Mouse (Mus musculus) embryonic facial prominence, embryonic 13.5 days (tissue): ENCODE data around the gene Sephs1. TPM values are rescaled to one million over a fixed set of nuclear protein-coding genes. Genes with fewer than 3 reads are reported as not detected.
A peak's percentile ranks its signal among the peaks of the same experiment; 100 is the strongest.

Experiments
- ATAC-seq: fragments of 200-750 bp; cut with Nextera tagmentation; 2 replicates; pipeline ENCODE4 v1.8.0; 2017; ENCODE audit warnings: low read depth; ENCODE audit not compliant: insufficient number of reproducible peaks, insufficient read depth, low FRiP score, low TSS enrichment
- H3K27ac ChIP-seq: fragments of 300-500 bp; sonication (generic); 2 replicates; pipeline ENCODE4 v1.5.1; 2015; ENCODE audit warnings: moderate library complexity, mild to moderate bottlenecking, inconsistent platforms
- H3K27me3 ChIP-seq: fragments of 300-500 bp; sonication (generic); 2 replicates; pipeline ENCODE4 v1.6.1; 2015; ENCODE audit warnings: mild to moderate bottlenecking, inconsistent platforms
- H3K36me3 ChIP-seq: fragments of 300-500 bp; sonication (generic); 2 replicates; pipeline ENCODE4 v1.6.1; 2015; ENCODE audit warnings: mild to moderate bottlenecking, inconsistent platforms
- H3K4me1 ChIP-seq: fragments of 300-500 bp; sonication (generic); 2 replicates; pipeline ENCODE4 v1.6.1; 2015; ENCODE audit warnings: inconsistent platforms
- H3K4me2 ChIP-seq: fragments of 300-500 bp; sonication (generic); 2 replicates; pipeline ENCODE4 v1.6.1; 2015; ENCODE audit warnings: moderate library complexity, mild to moderate bottlenecking, inconsistent platforms
- H3K4me3 ChIP-seq: fragments of 300-500 bp; sonication (generic); 2 replicates; pipeline ENCODE4 v1.5.1; 2015; ENCODE audit warnings: mild to moderate bottlenecking, inconsistent platforms
- H3K9ac ChIP-seq: fragments of 300-500 bp; sonication (generic); 2 replicates; pipeline ENCODE4 v1.6.1; 2015; ENCODE audit warnings: mild to moderate bottlenecking, inconsistent platforms
- H3K9me3 ChIP-seq: fragments of 300-500 bp; sonication (generic); 2 replicates; pipeline ENCODE4 v1.6.1; 2016; ENCODE audit warnings: inconsistent platforms
- WGBS: fragments of 180-500 bp; shearing (Covaris S2); methylation state at CpG from one replicate; pipeline ENCODE4 v1.1.7; 2015; ENCODE audit warnings: mixed read lengths; 5-methylcytosine and 5-hydroxymethylcytosine counted together
- polyA plus RNA-seq: library from polyadenylated mRNA; unstranded; fragments of >200 nt; fragmentation: Nextera tagmentation; extraction: Ambion mirVana; gene quantifications from 2 replicates; pipeline ENCODE4 v1.2.1, GENCODE M21; 2015

The Sephs1 gene
- 94.4 and 111 TPM in 2 replicates for polyA plus RNA-seq

DNA sequence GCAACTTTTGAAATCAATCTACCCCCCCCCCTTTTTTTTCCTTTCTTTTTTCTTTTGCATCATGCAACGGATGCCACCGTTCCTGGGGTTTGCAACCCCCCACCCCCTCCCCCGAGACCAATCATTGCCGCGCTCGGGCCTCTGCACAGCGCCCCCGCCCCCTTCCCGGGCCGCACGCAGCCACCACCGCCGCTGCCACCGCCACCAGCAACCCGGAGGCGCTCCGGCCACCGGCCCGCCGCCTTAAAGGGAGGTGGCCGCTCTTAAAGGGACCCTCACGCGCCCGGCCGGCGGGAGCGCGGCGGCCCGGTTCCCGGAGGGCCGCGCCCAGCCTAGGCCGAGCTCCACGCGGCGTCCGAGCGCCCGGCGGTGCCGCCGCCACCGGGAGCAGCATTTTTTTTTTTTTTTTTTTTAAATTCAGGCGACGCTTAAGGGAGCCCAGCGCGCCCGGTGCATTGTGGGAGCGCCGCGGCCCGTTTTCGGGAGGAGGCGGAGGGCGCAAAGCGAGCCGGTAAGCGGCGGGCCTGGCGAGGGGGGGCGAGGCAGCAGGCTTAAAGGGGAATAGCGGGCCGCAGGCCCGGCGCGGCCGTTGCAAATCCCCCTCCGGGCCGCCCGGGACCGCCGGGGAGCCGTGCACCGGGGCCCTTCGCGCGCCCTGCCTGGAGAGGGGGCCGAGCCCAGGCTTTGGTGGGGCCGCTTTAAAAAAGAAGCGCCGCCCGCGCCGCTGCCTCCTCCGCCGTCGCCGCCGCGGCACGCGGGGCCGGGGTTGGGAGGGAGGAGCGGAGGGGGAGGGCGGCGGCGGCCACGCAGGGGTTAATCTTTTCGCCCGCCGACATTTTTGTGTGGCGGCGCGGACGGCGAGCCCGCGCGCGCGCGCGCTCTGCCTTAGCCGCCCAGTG is at the start of gene Sephs1:
TSS of gene Sephs1 (plus strand) at position 215 of the 899 bp plus-strand sequence.
- H3K36me3 ChIP-seq = peaks cover 20% of the 10 kb centered on the region
- no peaks in the 10 kb centered on the region for H3K27me3 ChIP-seq
- peak within 1 kb of the TSS; percentile 99 for H3K9ac ChIP-seq
- ATAC-seq = peak; percentile 63
- peak within 1 kb of the TSS; percentile 87 for H3K4me3 ChIP-seq
- H3K4me2 ChIP-seq = peak within 1 kb of the TSS; percentile 74
- 1% methylated on average over 85 of the region's 115 CpGs for WGBS
- peaks cover 19% of the 10 kb centered on the region for H3K4me1 ChIP-seq
- H3K27ac ChIP-seq = peak within 1 kb of the TSS; percentile 100
- no peaks in the 10 kb centered on the region for H3K9me3 ChIP-seq

DNA sequence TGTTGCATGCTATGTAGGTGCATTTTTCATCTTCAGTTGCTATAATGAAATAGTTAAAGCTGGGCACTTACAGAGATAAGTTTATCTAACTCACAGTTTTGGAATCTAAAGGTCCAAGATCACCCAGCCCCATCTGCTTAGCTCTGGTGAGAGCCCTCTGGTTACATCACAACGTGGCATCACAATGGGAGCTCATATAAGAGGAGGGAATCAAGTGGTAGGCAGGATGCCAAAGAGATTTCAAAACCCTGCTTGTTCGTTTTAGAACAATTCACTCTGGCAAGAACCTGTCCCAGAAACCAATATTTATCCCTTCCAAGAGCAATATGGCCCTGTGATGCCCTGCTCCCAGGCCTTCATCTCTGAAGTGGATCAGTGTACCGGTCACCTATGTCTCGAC is 49.2 kb upstream of the Sephs1 start:
- Histone ChIP-seq H3K27ac (no peak overlapping the region), H3K4me3 (no peak overlapping the region), H3K4me1 (peaks cover 3% of the 10 kb centered on the region; the same call in 1 of the 2 replicates), H3K27me3 (no peaks in the 10 kb centered on the region), H3K36me3 (no peaks in the 10 kb centered on the region), H3K9ac (no peak overlapping the region), H3K4me2 (no peak overlapping the region), H3K9me3 (no peaks in the 10 kb centered on the region)
- 79% methylated on average over 4 of the region's 4 CpGs for WGBS
- ATAC-seq = no peak

DNA sequence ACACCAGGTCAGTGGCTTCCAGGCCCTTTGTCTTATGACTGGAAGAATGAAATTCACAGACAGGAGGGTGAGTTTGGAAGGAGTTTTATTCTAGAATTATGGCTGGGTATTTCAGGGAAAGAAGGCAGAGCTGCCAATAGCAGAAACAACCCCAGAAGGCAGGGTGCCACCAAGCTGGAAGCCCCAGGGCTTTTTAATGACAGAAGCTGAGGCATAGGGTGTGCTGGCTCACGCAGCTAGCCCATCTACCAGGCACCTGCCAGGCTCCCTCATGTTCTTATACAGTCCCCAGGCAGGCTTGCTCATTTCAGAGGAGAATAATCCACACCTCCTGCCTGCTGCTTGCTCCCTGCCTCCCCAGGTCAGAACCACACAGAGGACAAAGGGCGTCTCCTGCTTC is 31.9 kb upstream of the Sephs1 start:
- H3K4me3 ChIP-seq = no peak overlapping the region
- no peaks in the 10 kb centered on the region for H3K4me1 ChIP-seq
- no peak overlapping the region for H3K9ac ChIP-seq
- no peaks in the 10 kb centered on the region for H3K9me3 ChIP-seq
- WGBS = 75% methylated on average over 2 of the region's 2 CpGs
- H3K4me2 ChIP-seq = no peak overlapping the region
- H3K27me3 ChIP-seq = no peaks in the 10 kb centered on the region
- H3K36me3 ChIP-seq = no peaks in the 10 kb centered on the region
- no peak for ATAC-seq
- no peak overlapping the region for H3K27ac ChIP-seq

DNA sequence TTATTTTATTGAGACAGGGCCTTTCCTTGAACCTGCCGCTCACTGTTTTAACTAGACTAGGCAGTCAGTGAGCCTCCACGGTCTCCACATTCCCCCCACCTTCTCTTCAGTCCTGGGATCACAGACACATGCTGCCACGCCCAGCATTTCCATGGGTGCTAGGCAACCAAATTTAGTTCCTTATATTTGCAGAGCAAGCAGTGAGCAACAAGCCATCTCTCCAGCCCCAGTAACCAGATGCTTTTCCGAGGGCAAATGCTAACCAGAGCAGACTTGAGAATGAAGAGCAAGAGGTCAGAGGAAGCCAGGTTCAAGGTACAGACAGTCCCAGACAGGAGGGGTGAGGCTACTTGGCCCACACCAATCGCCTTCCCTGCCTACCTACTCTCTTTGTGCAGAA is 24.2 kb upstream of the Sephs1 start:
- Histone ChIP-seq H3K9me3 (no peaks in the 10 kb centered on the region), H3K9ac (no peak overlapping the region), H3K36me3 (no peaks in the 10 kb centered on the region), H3K27ac (no peak overlapping the region), H3K4me3 (no peak overlapping the region), H3K4me2 (no peak overlapping the region), H3K4me1 (peaks cover 8% of the 10 kb centered on the region; the same call in 1 of the 2 replicates), H3K27me3 (no peaks in the 10 kb centered on the region)
- ATAC-seq = no peak
- 68% methylated on average over 5 of the region's 5 CpGs for WGBS

DNA sequence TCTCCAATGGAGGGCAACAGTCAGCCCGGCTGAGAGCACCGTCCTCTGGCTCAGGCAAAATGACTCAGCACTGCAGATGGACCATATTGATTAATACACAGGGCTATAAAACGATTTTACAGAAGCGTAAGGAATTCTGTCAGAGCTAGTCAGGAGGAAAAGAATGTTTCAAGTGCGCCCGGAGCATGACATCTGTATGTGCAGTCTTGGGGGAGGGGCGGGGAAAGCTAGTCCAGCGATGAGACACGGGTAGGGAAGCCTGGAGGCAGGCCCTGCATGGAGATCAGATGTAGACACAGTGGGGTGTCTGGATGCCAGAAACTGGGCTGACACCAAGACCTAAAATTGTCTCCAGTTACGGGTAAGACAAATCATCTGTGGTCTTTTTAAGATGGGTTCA is 23.2 kb upstream of the Sephs1 start:
- H3K4me2 ChIP-seq = no peak overlapping the region
- no peaks in the 10 kb centered on the region for H3K27me3 ChIP-seq
- peaks cover 8% of the 10 kb centered on the region; the same call in 1 of the 2 replicates for H3K4me1 ChIP-seq
- 46% methylated on average over 10 of the region's 10 CpGs for WGBS
- ATAC-seq = no peak
- no peak overlapping the region for H3K9ac ChIP-seq
- H3K4me3 ChIP-seq = no peak overlapping the region
- no peaks in the 10 kb centered on the region for H3K9me3 ChIP-seq
- no peaks in the 10 kb centered on the region for H3K36me3 ChIP-seq
- H3K27ac ChIP-seq = no peak overlapping the region

DNA sequence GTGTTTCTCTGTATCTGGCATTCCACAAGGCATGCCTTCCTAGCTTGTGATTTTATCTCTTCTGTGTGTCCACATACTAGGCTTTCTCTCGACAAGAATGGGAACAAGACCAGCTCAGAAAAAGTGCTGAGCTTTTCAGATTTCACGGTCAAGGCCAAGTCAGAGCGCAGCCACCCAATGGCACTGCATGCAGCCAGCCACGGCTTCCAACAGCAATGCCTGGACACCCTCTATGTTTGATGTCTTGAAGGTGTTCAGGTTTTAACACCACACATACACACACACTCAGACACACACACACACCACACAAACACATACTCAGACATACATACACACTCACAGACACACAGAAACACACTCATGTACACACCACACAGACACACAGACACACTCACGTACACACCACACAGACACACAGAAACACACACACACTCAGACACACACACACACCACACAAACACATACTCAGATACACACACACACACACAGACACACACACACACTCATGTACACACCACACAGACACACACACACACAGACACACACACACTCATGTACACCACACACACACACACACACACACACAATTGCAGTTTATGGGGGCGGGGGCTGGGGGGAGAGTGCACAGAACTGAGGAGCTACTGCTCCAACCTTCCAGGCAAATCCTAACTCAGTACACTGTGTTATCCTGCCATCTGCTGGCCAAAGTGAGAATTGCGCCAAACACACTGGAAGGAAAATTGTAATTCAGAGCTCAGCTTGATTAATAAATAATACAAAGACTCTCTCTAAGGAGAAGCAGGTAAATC is 17.2 kb upstream of the Sephs1 start:
- Histone ChIP-seq H3K27ac (no peak overlapping the region; the same call in 1 of the 2 replicates), H3K27me3 (no peaks in the 10 kb centered on the region), H3K36me3 (no peaks in the 10 kb centered on the region), H3K9me3 (no peaks in the 10 kb centered on the region), H3K4me2 (no peak overlapping the region), H3K4me1 (no peaks in the 10 kb centered on the region), H3K9ac (no peak overlapping the region), H3K4me3 (no peak overlapping the region)
- 36% methylated on average over 7 of the region's 7 CpGs for WGBS
- ATAC-seq = 0 out of 2 replicates have a peak, but pooled peaks have one; percentile 52

DNA sequence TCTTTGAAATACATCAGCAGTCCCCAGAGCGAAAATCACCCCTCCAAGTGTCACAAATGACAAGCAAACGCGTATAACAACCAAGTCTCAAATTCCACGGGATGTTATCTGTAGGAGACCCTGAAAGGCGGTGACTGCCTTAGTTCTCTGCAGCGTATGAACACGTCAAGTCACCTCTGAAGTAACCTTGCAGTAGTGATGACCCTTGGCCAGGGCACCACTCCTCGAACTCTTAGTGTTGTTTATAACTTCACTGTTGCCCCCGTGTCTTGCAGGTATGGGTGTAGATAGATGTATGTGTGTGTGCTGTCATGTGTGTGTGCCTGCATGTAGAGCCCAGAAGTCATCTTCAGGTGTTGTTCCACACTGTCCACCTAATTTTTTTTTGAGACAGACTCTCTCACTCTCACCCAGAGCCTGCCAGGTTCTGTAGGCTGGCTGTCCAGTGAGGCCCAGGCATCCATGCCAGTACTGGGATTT is 16.5 kb upstream of the Sephs1 start:
- H3K36me3 ChIP-seq = no peaks in the 10 kb centered on the region
- H3K4me2 ChIP-seq = no peak overlapping the region
- H3K4me1 ChIP-seq = no peaks in the 10 kb centered on the region
- no peak overlapping the region for H3K4me3 ChIP-seq
- H3K9me3 ChIP-seq = no peaks in the 10 kb centered on the region
- H3K27me3 ChIP-seq = no peaks in the 10 kb centered on the region
- ATAC-seq = no peak
- H3K9ac ChIP-seq = no peak overlapping the region
- 47% methylated on average over 9 of the region's 9 CpGs for WGBS
- H3K27ac ChIP-seq = no peak overlapping the region

DNA sequence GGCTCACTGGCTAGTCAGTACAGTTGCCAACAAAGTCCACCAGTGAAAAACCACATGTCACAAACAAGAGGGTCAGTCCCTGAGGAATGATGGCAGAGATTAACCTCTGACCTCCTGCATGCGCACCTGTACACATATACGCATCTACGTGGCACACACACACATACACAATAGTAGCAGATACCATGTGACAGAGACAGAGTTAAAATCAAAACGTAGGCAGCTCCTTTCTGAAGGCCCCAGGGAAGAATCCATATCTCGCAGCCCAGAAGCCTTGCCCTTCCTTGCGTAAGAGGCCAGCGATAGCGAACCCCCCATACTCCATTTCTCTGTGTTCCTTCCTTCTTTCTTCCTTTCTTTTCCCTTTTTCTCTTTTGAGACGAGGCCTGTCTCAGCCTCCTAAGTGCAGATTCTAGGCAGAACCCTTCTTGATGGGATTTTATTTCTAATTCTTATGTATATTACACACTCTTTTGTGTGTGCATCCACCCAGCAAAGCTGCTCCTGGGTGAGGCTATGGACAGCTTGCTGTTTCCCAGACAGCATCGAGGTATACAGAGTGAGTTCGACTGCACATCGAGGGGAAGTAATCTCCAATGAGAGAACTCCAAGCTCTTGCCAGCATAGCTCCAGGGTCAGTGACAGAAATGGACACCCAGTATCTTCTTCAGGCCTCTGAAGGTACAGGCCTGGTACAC is 13.2 kb upstream of the Sephs1 start:
- Histone ChIP-seq H3K9ac (no peak overlapping the region), H3K4me3 (no peak overlapping the region), H3K27ac (no peak overlapping the region), H3K4me2 (no peak overlapping the region), H3K27me3 (no peaks in the 10 kb centered on the region), H3K4me1 (no peaks in the 10 kb centered on the region), H3K9me3 (no peaks in the 10 kb centered on the region), H3K36me3 (no peaks in the 10 kb centered on the region)
- WGBS = 81% methylated on average over 12 of the region's 12 CpGs
- ATAC-seq = no peak

DNA sequence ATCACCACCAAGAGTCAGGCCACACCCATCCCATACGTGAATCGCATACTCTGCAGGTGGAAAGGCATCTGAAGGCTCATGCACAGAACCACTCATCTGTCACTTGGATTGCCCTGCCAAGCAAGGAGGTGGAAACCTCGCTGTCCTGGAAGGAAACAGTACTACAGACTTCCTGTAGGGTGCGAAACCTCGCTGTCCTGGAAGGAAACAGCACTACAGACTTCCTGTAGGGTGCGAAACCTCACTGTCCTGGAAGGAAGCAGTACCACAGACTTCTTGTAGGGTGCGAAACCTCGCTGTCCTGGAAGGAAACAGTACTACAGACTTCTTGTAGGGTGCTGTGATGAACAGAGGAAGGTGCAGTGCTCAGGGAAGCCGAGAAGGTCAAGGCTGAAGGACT is 8.6 kb upstream of the Sephs1 start:
- no peak for ATAC-seq
- Histone ChIP-seq H3K9ac (no peak overlapping the region), H3K4me3 (no peak overlapping the region), H3K4me2 (no peak overlapping the region), H3K27me3 (no peaks in the 10 kb centered on the region), H3K4me1 (no peaks in the 10 kb centered on the region), H3K36me3 (no peaks in the 10 kb centered on the region), H3K27ac (no peak overlapping the region), H3K9me3 (no peaks in the 10 kb centered on the region)
- 77% methylated on average over 9 of the region's 9 CpGs for WGBS

DNA sequence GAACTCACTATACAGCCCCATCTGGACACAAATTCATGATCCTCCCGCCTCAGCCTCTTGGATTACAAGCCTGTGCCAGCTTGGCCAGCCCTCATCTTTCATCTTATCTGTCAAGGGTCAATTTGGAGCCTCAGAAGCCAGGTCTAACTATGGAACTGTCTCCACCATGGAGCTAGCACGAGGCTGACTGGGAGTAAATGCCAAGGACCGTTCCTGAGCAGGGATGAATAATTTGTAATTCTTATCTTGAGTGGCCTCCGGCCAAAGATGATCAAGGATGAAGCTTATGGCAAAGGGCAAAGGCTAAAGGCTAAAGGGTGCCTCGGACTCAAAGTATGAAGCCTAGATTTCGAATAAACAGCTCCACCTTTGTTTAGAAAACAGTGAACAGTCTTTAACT is 8.0 kb upstream of the Sephs1 start:
- Histone ChIP-seq H3K4me2 (no peak overlapping the region), H3K9ac (no peak overlapping the region)
- ATAC-seq = no peak

DNA sequence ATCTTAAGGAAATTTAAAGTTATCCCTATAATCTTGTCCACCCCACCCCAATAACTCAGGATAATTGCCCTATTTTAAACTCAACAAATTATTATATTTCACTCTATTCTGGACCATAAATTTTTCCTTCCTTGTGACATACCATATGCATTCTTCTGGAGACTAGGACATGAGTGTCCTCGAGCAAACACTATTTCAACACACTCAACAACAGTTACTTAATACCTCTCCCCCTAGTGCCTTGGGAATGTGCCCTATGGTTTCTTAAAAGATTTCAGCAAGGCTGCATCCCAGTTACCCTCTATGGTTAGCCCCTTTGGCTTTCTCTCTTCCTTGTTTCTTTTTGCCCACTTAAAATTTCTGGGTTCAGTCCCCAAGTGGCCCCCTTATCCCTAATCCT is 6.3 kb upstream of the Sephs1 start:
- no peak overlapping the region for H3K27ac ChIP-seq
- no peak overlapping the region for H3K4me2 ChIP-seq
- 47% methylated on average over 1 of the region's 1 CpGs for WGBS
- H3K9ac ChIP-seq = no peak overlapping the region
- no peak overlapping the region for H3K4me3 ChIP-seq
- no peaks in the 10 kb centered on the region for H3K36me3 ChIP-seq
- no peak for ATAC-seq
- H3K4me1 ChIP-seq = no peaks in the 10 kb centered on the region
- H3K27me3 ChIP-seq = no peaks in the 10 kb centered on the region
- H3K9me3 ChIP-seq = no peaks in the 10 kb centered on the region

More for the DNA sequence above, 8.0 kb upstream of the Sephs1 start:
- Histone ChIP-seq H3K4me1 (no peaks in the 10 kb centered on the region), H3K27ac (no peak overlapping the region), H3K4me3 (no peak overlapping the region), H3K9me3 (no peaks in the 10 kb centered on the region), H3K36me3 (no peaks in the 10 kb centered on the region), H3K27me3 (no peaks in the 10 kb centered on the region)
- WGBS = 63% methylated on average over 6 of the region's 6 CpGs
